Mouse (Mus musculus) brain, adult 2 months (tissue): ENCODE measurements around the gene Cdk18.
"Not testable (repeated sequence)": the region's sequence is repeated elsewhere in the genome, so short reads cannot be mapped to it uniquely, and the experiment has no call there.

Experiments used
- DNase-seq: peaks from one replicate; pipeline ENCODE4 v3.0.0; 2011; ENCODE audit warnings: low read depth, low spot score

Cdk18 gene

GRCm38 (mm10) chr1:132139416-132139864, at the start of gene Cdk18:
Gene Cdk18 (minus strand): TSS chr1:132139684.
- peak; percentile 86 for DNase-seq

GRCm38 (mm10) chr1:132189231-132189630, 49.7 kb upstream of the Cdk18 start:
- no peak for DNase-seq

- DNase-seq = no peak
These were observed 49.1 kb upstream of the Cdk18 start for GRCm38 (mm10) chr1:132188442-132189066.

- DNase-seq = peak; percentile 52
These were observed 46.8 kb upstream of the Cdk18 start for GRCm38 (mm10) chr1:132186303-132186702.

- no peak for DNase-seq
These were observed 32.1 kb upstream of the Cdk18 start for GRCm38 (mm10) chr1:132171619-132172018.

GRCm38 (mm10) chr1:132170698-132171097, 31.2 kb upstream of the Cdk18 start:
- DNase-seq = no peak

- peak; percentile 56 for DNase-seq
These were observed 28.8 kb upstream of the Cdk18 start for GRCm38 (mm10) chr1:132168115-132168767.

- DNase-seq = no peak
These were observed 26.4 kb upstream of the Cdk18 start for GRCm38 (mm10) chr1:132165859-132166258.

- DNase-seq = no peak
These were observed 25.5 kb upstream of the Cdk18 start for GRCm38 (mm10) chr1:132164780-132165518.

GRCm38 (mm10) chr1:132162618-132163017, 23.1 kb upstream of the Cdk18 start:
- DNase-seq = not testable (repeated sequence)

- peak; percentile 79 for DNase-seq
These were observed 21.9 kb upstream of the Cdk18 start for GRCm38 (mm10) chr1:132161211-132161880.

GRCm38 (mm10) chr1:132159681-132160080, 20.2 kb upstream of the Cdk18 start:
- no peak for DNase-seq

GRCm38 (mm10) chr1:132158741-132159140, 19.3 kb upstream of the Cdk18 start:
- peak; percentile 33 for DNase-seq

GRCm38 (mm10) chr1:132157808-132158207, 18.3 kb upstream of the Cdk18 start:
- DNase-seq = no peak

- peak; percentile 96 for DNase-seq
These were observed 17.7 kb upstream of the Cdk18 start for GRCm38 (mm10) chr1:132157016-132157781.

GRCm38 (mm10) chr1:132155737-132156136, 16.3 kb upstream of the Cdk18 start:
- DNase-seq = peak; percentile 88

- DNase-seq = peak; percentile 35
These were observed 14.2 kb upstream of the Cdk18 start for GRCm38 (mm10) chr1:132153691-132154090.

- DNase-seq = no peak
These were observed 13.7 kb upstream of the Cdk18 start for GRCm38 (mm10) chr1:132153086-132153690.

GRCm38 (mm10) chr1:132151908-132152307, 12.4 kb upstream of the Cdk18 start:
- DNase-seq = no peak

- no peak for DNase-seq
These were observed 11.5 kb upstream of the Cdk18 start for GRCm38 (mm10) chr1:132150817-132151601.
